Mouse (Mus musculus): ENCODE data around the gene Nkapd1. TPM values are rescaled to one million over a fixed set of nuclear protein-coding genes. Genes with fewer than 3 reads are reported as not detected.
A peak's percentile ranks its signal among the peaks of the same experiment; 100 is the strongest.

Gene Nkapd1
- 25.7 and 26.0 TPM in 2 replicates for polyA plus RNA-seq (2015; fragmentation: Nextera tagmentation; extraction: Ambion mirVana)

GRCm38 (mm10) chr9:50616766-50617603 lies at the start of gene Nkapd1, which contains the start of gene Pih1d2:
Gene Nkapd1 (minus strand): TSS chr9:50617464.
Gene Pih1d2 (plus strand): TSS chr9:50617321.
- Histone ChIP-seq H3K9ac (ENCODE audit: low read depth, low read length) (peak within 1 kb of the TSS; percentile 89), H3K9me3 (replicated peaks; ENCODE audit: low read length) (no peaks in the 10 kb centered on the region), H3K4me1 (replicated peaks; ENCODE audit: insufficient read depth, low read length) (peaks cover 6% of the 10 kb centered on the region; the same call in 1 of the 2 replicates), H3K27me3 (ENCODE audit: insufficient read depth, low read length) (no peaks in the 10 kb centered on the region), H3K36me3 (ENCODE audit: insufficient read depth, low read length) (peaks cover 14% of the 10 kb centered on the region; the same call in 1 of the 2 replicates), H3K4me3 (replicated peaks; ENCODE audit: low read depth, low read length) (peak within 1 kb of the TSS; percentile 88), H3K4me2 (ENCODE audit: low read length) (peak within 1 kb of the TSS; percentile 79), H3K27ac (peak within 1 kb of the TSS; percentile 98)
- TF ChIP-seq CTCF (IDR thresholded peaks at IDR 0.05; ENCODE audit: low read depth): peak; percentile 37
- ATAC-seq (replicated peaks; ENCODE audit: low FRiP score, low read depth) (peak; percentile 95), DNase-seq (ENCODE audit: low spot score) (peak; percentile 94)
- WGBS: 1% methylated on average over 80 of the region's 81 CpGs

- no peak for ATAC-seq (replicated peaks; ENCODE audit: low FRiP score, low read depth)
- Histone ChIP-seq H3K9ac (ENCODE audit: low read depth, low read length) (no peak overlapping the region), H3K4me2 (ENCODE audit: low read length) (no peak overlapping the region), H3K4me1 (replicated peaks; ENCODE audit: insufficient read depth, low read length) (no peaks in the 10 kb centered on the region), H3K9me3 (replicated peaks; ENCODE audit: low read length) (no peaks in the 10 kb centered on the region), H3K36me3 (ENCODE audit: insufficient read depth, low read length) (no peaks in the 10 kb centered on the region), H3K27ac (no peak overlapping the region), H3K27me3 (ENCODE audit: insufficient read depth, low read length) (no peaks in the 10 kb centered on the region), H3K4me3 (replicated peaks; ENCODE audit: low read depth, low read length) (no peak overlapping the region)
- DNase-seq (ENCODE audit: low spot score): no peak
- 82% methylated on average over 6 of the region's 6 CpGs for WGBS
- TF ChIP-seq CTCF (IDR thresholded peaks at IDR 0.05; ENCODE audit: low read depth): no peak
These were observed 49.2 kb upstream of the Nkapd1 start for GRCm38 (mm10) chr9:50666442-50666841.

GRCm38 (mm10) chr9:50664826-50665225 lies 47.6 kb upstream of the Nkapd1 start:
- no peak overlapping the region for H3K4me3 ChIP-seq (replicated peaks; ENCODE audit: low read depth, low read length)
- 89% methylated on average over 5 of the region's 5 CpGs for WGBS
- H3K4me2 ChIP-seq (ENCODE audit: low read length): no peak overlapping the region

GRCm38 (mm10) chr9:50660431-50660830 lies 43.2 kb upstream of the Nkapd1 start:
- peak overlapping the region; percentile 94; the same call in 1 of the 2 replicates for H3K9ac ChIP-seq (ENCODE audit: low read depth, low read length)
- DNase-seq (ENCODE audit: low spot score): peak; percentile 36

More at GRCm38 (mm10) chr9:50664826-50665225, 47.6 kb upstream of the Nkapd1 start:
- Histone ChIP-seq H3K9ac (ENCODE audit: low read depth, low read length) (no peak overlapping the region), H3K27me3 (ENCODE audit: insufficient read depth, low read length) (no peaks in the 10 kb centered on the region), H3K4me1 (replicated peaks; ENCODE audit: insufficient read depth, low read length) (no peaks in the 10 kb centered on the region), H3K9me3 (replicated peaks; ENCODE audit: low read length) (no peaks in the 10 kb centered on the region), H3K36me3 (ENCODE audit: insufficient read depth, low read length) (no peaks in the 10 kb centered on the region), H3K27ac (no peak overlapping the region)
- ATAC-seq (replicated peaks; ENCODE audit: low FRiP score, low read depth): no peak
- DNase-seq (ENCODE audit: low spot score): no peak
- no peak for TF ChIP-seq CTCF (IDR thresholded peaks at IDR 0.05; ENCODE audit: low read depth)

GRCm38 (mm10) chr9:50659392-50660217 lies 42.3 kb upstream of the Nkapd1 start, which contains the start of gene Dlat:
Gene Dlat (minus strand): TSS chr9:50659780.
- H3K9me3 ChIP-seq (replicated peaks; ENCODE audit: low read length): no peaks in the 10 kb centered on the region
- ATAC-seq (replicated peaks; ENCODE audit: low FRiP score, low read depth): peak; percentile 92
- 0 out of 2 replicates have a peak, but pooled peaks cover 4% of the 10 kb centered on the region for H3K36me3 ChIP-seq (ENCODE audit: insufficient read depth, low read length)
- peak within 1 kb of the TSS; percentile 91 for H3K4me3 ChIP-seq (replicated peaks; ENCODE audit: low read depth, low read length)
- H3K4me2 ChIP-seq (ENCODE audit: low read length): peak within 1 kb of the TSS; percentile 75
- no peaks in the 10 kb centered on the region for H3K27me3 ChIP-seq (ENCODE audit: insufficient read depth, low read length)
- peak; percentile 91 for DNase-seq (ENCODE audit: low spot score)
- peak within 1 kb of the TSS; percentile 87 for H3K27ac ChIP-seq
- H3K9ac ChIP-seq (ENCODE audit: low read depth, low read length): peak within 1 kb of the TSS; percentile 94
- 0 out of 2 replicates have a peak, but pooled peaks have one; percentile 4 for TF ChIP-seq CTCF (IDR thresholded peaks at IDR 0.05; ENCODE audit: low read depth)
- WGBS: under 1% methylated on average over 63 of the region's 63 CpGs
- H3K4me1 ChIP-seq (replicated peaks; ENCODE audit: insufficient read depth, low read length): peaks cover 4% of the 10 kb centered on the region; the same call in 1 of the 2 replicates

More at GRCm38 (mm10) chr9:50660431-50660830, 43.2 kb upstream of the Nkapd1 start:
- peak overlapping the region; percentile 91 for H3K4me3 ChIP-seq (replicated peaks; ENCODE audit: low read depth, low read length)
- WGBS: 16% methylated on average over 12 of the region's 12 CpGs
- H3K27me3 ChIP-seq (ENCODE audit: insufficient read depth, low read length): no peaks in the 10 kb centered on the region
- peak; percentile 34; the same call in 1 of the 2 replicates for ATAC-seq (replicated peaks; ENCODE audit: low FRiP score, low read depth)
- H3K4me2 ChIP-seq (ENCODE audit: low read length): peak overlapping the region; percentile 75
- 0 out of 2 replicates have a peak, but pooled peaks cover 4% of the 10 kb centered on the region for H3K36me3 ChIP-seq (ENCODE audit: insufficient read depth, low read length)
- H3K9me3 ChIP-seq (replicated peaks; ENCODE audit: low read length): no peaks in the 10 kb centered on the region
- TF ChIP-seq CTCF (IDR thresholded peaks at IDR 0.05; ENCODE audit: low read depth): no peak
- peak overlapping the region; percentile 87; the same call in 1 of the 2 replicates for H3K27ac ChIP-seq
- peaks cover 4% of the 10 kb centered on the region; the same call in 1 of the 2 replicates for H3K4me1 ChIP-seq (replicated peaks; ENCODE audit: insufficient read depth, low read length)
